Mouse (Mus musculus) olfactory bulb, adult 2 months (tissue): ENCODE measurements around the gene Gramd4. TPM values are rescaled to one million over a fixed set of nuclear protein-coding genes. Genes with fewer than 3 reads are reported as not detected.

Experiments
- H3K27ac ChIP-seq: fragments of 200-500 bp; 2 replicates; pipeline ENCODE4 v1.5.1; 2012; ENCODE audit warnings: low read depth, low read length; ENCODE audit not compliant: insufficient read depth
- H3K4me1 ChIP-seq: fragments of 200-500 bp; 2 replicates; pipeline ENCODE4 v1.6.1; 2012; ENCODE audit warnings: low read length; ENCODE audit not compliant: control insufficient read depth, insufficient read depth
- H3K4me3 ChIP-seq: fragments of 200-500 bp; 2 replicates; pipeline ENCODE4 v1.5.1; 2012; ENCODE audit warnings: mild to moderate bottlenecking, low read depth, low read length, moderate library complexity; ENCODE audit not compliant: insufficient read depth
- CTCF ChIP-seq: fragments of 200-500 bp; IDR thresholded peaks from 2 replicates; pipeline ENCODE4 v1.5.1; 2012; ENCODE audit warnings: low read depth, mild to moderate bottlenecking, low read length, moderate library complexity; ENCODE audit not compliant: insufficient read depth
- POLR2A ChIP-seq: fragments of 200-500 bp; IDR thresholded peaks from 2 replicates; pipeline ENCODE4 v1.6.1; 2012; ENCODE audit warnings: mild to moderate bottlenecking, low read depth, low read length, moderate library complexity; ENCODE audit not compliant: insufficient read depth
- WGBS: fragments of 180-500 bp; shearing (Covaris S2); methylation state at CpG from one replicate; pipeline ENCODE4 v1.1.7; 2018; 5-methylcytosine and 5-hydroxymethylcytosine counted together
- polyA plus RNA-seq: library from polyadenylated mRNA; stranded (reverse); fragments of >200 nt; gene quantifications from 2 replicates; pipeline ENCODE4 v1.2.4, GENCODE M21; 2012; ENCODE audit warnings: low replicate concordance; ENCODE audit not compliant: missing spikeins, insufficient read depth, insufficient read length

Gene Gramd4
- polyA plus RNA-seq, 1 experiment, result not detected

DNA sequence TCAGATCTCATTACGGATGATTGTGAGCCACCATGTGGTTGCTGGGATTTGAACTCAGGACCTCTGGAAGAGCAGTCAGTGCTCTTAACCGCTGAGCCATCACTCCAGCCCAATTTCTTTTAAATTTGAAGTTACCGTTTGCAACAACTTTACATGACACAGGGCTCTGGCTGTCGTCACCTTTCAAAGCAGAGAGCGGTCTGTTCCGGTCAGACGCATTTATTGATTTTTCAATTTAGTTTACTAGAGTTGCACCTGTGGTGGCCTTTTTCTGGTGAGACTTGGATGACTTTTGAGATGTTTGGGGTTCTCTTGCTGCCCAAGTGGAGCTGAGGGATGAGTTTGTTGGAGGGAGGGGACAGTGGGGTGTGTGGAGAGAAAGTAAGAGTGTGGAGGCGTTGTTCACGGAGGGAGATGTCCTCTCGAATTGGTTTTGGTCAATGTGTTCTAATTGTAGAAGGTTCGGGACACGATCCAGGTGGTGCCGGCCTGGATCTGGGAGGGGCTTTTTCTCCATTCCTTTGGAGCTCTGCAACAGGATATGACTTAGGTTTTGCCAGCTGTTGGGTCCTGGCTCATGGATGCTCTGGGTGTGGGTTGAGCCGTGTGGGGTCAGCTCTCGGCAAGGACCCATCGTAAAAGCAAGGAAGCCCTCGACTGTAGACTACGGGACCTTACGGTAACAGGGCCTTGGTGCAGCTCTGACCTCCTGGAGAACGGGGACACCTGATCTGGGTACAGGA lies 18.0 kb downstream of the Gramd4 start:
- Histone ChIP-seq H3K27ac (no peak overlapping the region), H3K4me1 (peaks cover 43% of the 10 kb centered on the region), H3K4me3 (no peak overlapping the region)
- TF ChIP-seq POLR2A (no peak), CTCF (no peak)
- WGBS, result 93% methylated on average over 20 of the region's 20 CpGs

DNA sequence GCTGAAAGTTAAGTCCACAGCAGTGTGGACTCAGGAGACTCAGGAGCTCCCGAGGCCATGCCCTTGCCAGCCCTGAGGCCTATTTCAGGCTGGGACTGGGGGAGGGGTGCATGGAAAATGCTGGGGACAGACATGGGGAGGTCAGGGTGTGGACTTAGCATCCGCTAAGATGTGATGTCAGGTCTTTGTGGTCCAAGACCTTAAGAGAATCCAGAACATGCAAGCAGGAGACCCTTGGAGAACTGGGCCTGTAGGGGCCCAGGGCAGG lies 18.5 kb downstream of the Gramd4 start:
- 98% methylated on average over 2 of the region's 2 CpGs for WGBS

GRCm38 (mm10) chr15:86076378-86076777 lies 18.9 kb downstream of the Gramd4 start:
- H3K4me1 ChIP-seq, result peaks cover 40% of the 10 kb centered on the region
- WGBS, result 78% methylated on average over 8 of the region's 8 CpGs
- no peak for TF ChIP-seq POLR2A
- H3K4me3 ChIP-seq, result no peak overlapping the region
- H3K27ac ChIP-seq, result no peak overlapping the region

More for the DNA sequence above, 18.5 kb downstream of the Gramd4 start:
- peaks cover 41% of the 10 kb centered on the region for H3K4me1 ChIP-seq
- TF ChIP-seq POLR2A (no peak), CTCF (no peak)
- H3K27ac ChIP-seq, result no peak overlapping the region
- no peak overlapping the region for H3K4me3 ChIP-seq

- H3K4me3 ChIP-seq, result no peak overlapping the region
- H3K4me1 ChIP-seq, result peaks cover 55% of the 10 kb centered on the region
- TF ChIP-seq CTCF (no peak), POLR2A (no peak)
- H3K27ac ChIP-seq, result no peak overlapping the region
- 78% methylated on average over 5 of the region's 5 CpGs for WGBS
Measured at GRCm38 (mm10) chr15:86077934-86078333, 20.4 kb downstream of the Gramd4 start.

GRCm38 (mm10) chr15:86078481-86079216 lies 21.2 kb downstream of the Gramd4 start:
- Histone ChIP-seq H3K4me3 (no peak overlapping the region), H3K27ac (no peak overlapping the region), H3K4me1 (peaks cover 62% of the 10 kb centered on the region)
- WGBS, result 63% methylated on average over 18 of the region's 18 CpGs
- no peak for TF ChIP-seq CTCF

- 73% methylated on average over 5 of the region's 5 CpGs for WGBS
- Histone ChIP-seq H3K4me1 (peaks cover 61% of the 10 kb centered on the region), H3K4me3 (no peak overlapping the region), H3K27ac (no peak overlapping the region)
- TF ChIP-seq CTCF (no peak), POLR2A (no peak)
Measured at GRCm38 (mm10) chr15:86079467-86079866, 22.0 kb downstream of the Gramd4 start.

- Histone ChIP-seq H3K27ac (no peak overlapping the region), H3K4me3 (no peak overlapping the region), H3K4me1 (peaks cover 59% of the 10 kb centered on the region)
- WGBS, result 85% methylated on average over 4 of the region's 4 CpGs
- TF ChIP-seq CTCF, result no peak
- no peak for TF ChIP-seq POLR2A
Measured at GRCm38 (mm10) chr15:86079876-86080275, 22.4 kb downstream of the Gramd4 start.

GRCm38 (mm10) chr15:86080408-86080807 lies 22.9 kb downstream of the Gramd4 start:
- WGBS, result 89% methylated on average over 1 of the region's 1 CpGs
- no peak for TF ChIP-seq POLR2A
- no peak for TF ChIP-seq CTCF
- Histone ChIP-seq H3K4me3 (no peak overlapping the region), H3K27ac (no peak overlapping the region), H3K4me1 (peaks cover 58% of the 10 kb centered on the region)

- H3K27ac ChIP-seq, result no peak overlapping the region
- no peak overlapping the region for H3K4me3 ChIP-seq
- peaks cover 61% of the 10 kb centered on the region for H3K4me1 ChIP-seq
- 70% methylated on average over 12 of the region's 12 CpGs for WGBS
- TF ChIP-seq POLR2A (no peak), CTCF (no peak)
Measured at GRCm38 (mm10) chr15:86081654-86082053, 24.2 kb downstream of the Gramd4 start.

DNA sequence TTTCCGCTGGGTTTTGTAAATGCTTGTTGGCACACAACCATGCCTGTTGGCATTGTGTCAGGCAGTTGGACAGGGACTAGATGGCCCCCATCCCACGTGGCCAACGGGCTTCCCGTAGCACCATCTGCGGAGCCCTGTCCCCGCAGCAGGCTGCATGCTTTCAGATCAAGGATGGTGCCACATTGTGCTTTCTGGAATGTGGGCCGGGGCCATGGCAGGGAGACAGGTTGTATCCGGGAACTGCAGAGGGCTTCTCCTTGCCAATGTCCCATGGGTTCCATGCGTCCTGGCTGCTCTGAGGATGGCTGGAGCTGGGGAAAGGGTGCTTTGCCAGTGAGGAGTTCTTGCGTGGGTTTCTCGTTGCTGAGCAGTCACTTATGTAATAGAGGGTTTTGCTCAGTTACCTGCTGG lies 25.1 kb downstream of the Gramd4 start:
- H3K4me1 ChIP-seq, result peaks cover 68% of the 10 kb centered on the region
- no peak for TF ChIP-seq POLR2A
- TF ChIP-seq CTCF, result no peak
- no peak overlapping the region for H3K27ac ChIP-seq
- WGBS, result 58% methylated on average over 11 of the region's 11 CpGs
- no peak overlapping the region for H3K4me3 ChIP-seq
